Mouse (Mus musculus): ENCODE results near the gene Slc7a15. TPM values are rescaled to one million over a fixed set of nuclear protein-coding genes. Genes with fewer than 3 reads are reported as not detected.

Gene Slc7a15
- polyA plus RNA-seq, 1 experiment = 0.16 TPM

DNA sequence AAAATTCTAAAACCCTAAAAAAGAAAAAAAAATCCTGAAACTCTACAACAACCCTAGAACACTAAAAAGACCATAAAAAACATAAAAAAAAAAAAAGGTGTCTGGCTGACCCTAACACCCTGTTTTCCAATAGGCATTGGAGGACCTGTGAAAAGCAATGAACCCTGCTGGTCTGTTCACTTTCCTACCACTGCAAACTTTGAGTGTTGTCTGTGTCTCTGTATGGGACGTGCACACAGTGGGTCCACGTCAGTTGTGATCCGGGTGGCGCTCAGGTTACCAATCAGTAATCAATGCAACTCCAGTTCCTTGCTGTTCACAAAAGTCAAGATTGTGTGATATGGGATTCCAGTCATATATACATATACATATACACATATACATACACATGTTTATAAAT lies 36.7 kb upstream of the Slc7a15 start:
- H3K4me1 ChIP-seq (replicated peaks; ENCODE audit: control insufficient read depth, insufficient read depth, low read length) = no peaks in the 10 kb centered on the region; the same call in 1 of the 2 replicates
- DNase-seq = no peak
- H3K27ac ChIP-seq (ENCODE audit: control insufficient read depth, insufficient read depth, low read length) = no peak overlapping the region
- H3K27me3 ChIP-seq (ENCODE audit: control insufficient read depth, insufficient read depth, low read length) = no peaks in the 10 kb centered on the region
- no peak overlapping the region for H3K4me3 ChIP-seq (ENCODE audit: control insufficient read depth, insufficient read depth, low read length)
- no peak for TF ChIP-seq CTCF (IDR thresholded peaks at IDR 0.05; ENCODE audit: borderline replicate concordance, control insufficient read depth, extremely low read depth, insufficient read depth, low read length, poor library complexity)
- 95% methylated on average over 4 of the region's 4 CpGs for WGBS
- H3K36me3 ChIP-seq (ENCODE audit: control insufficient read depth, insufficient read depth, low read length) = no peaks in the 10 kb centered on the region

DNA sequence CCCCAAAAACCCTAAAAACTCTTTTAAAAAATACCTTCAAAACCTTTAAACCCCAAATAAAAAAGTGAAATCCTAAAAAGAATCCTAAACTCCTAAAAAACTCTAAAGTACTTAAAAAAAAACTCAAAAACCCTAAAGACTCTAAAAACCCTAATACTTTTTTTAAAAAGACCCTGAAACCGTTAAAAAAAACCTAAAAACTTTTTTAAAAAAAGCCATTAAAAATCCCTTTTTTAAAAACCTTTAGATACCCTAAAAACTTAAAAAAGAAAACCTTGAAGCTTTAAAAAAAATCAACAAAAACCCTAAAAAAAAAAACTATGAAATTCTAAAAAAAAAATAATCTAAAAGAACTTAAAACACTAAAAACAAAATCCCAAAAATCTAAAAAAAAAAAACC lies 35.4 kb upstream of the Slc7a15 start:
- TF ChIP-seq CTCF (IDR thresholded peaks at IDR 0.05; ENCODE audit: borderline replicate concordance, control insufficient read depth, extremely low read depth, insufficient read depth, low read length, poor library complexity) (no peak), POLR2A (IDR thresholded peaks at IDR 0.05; ENCODE audit: control insufficient read depth, extremely low read depth, insufficient read depth, low read length, poor library complexity) (no peak)
- H3K27me3 ChIP-seq (ENCODE audit: control insufficient read depth, insufficient read depth, low read length) = no peaks in the 10 kb centered on the region
- H3K36me3 ChIP-seq (ENCODE audit: control insufficient read depth, insufficient read depth, low read length) = no peaks in the 10 kb centered on the region
- no peak overlapping the region for H3K27ac ChIP-seq (ENCODE audit: control insufficient read depth, insufficient read depth, low read length)
- 96% methylated on average over 1 of the region's 1 CpGs for WGBS
- DNase-seq = no peak
- H3K4me3 ChIP-seq (ENCODE audit: control insufficient read depth, insufficient read depth, low read length) = no peak overlapping the region
- no peaks in the 10 kb centered on the region; the same call in 1 of the 2 replicates for H3K4me1 ChIP-seq (replicated peaks; ENCODE audit: control insufficient read depth, insufficient read depth, low read length)

DNA sequence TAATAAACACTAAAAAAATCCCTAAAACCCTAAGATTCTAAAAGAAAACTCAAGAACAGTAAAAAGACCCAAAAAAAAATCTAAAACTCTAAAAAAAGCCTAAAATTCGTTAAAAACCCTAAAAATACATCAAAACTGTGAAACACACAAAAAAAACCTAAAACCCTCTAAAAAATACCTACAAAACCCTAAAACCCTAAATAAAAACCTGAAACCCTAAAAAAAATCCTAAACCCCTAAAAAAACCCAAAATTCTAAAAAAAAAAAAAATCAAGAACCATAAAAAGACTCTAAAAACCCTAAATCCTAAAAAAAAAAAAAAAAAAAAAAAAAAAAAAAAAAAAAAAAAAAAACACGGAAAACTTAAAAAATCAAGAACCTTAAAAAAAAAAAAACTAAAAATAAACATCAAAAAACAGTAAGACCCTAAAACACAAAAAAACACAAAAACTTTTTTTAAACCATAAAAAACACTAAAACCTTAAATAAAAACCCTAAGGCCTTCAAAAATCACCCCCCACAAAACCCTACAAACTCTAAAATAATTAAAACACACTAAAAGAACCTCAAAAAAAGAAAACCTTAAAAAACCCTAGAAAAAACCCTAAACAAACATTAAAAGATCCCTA lies 34.0 kb upstream of the Slc7a15 start:
- no peak overlapping the region for H3K27ac ChIP-seq (ENCODE audit: control insufficient read depth, insufficient read depth, low read length)
- WGBS = 89% methylated on average over 2 of the region's 2 CpGs
- H3K4me3 ChIP-seq (ENCODE audit: control insufficient read depth, insufficient read depth, low read length) = no peak overlapping the region
- H3K4me1 ChIP-seq (replicated peaks; ENCODE audit: control insufficient read depth, insufficient read depth, low read length) = no peaks in the 10 kb centered on the region
- TF ChIP-seq POLR2A (IDR thresholded peaks at IDR 0.05; ENCODE audit: control insufficient read depth, extremely low read depth, insufficient read depth, low read length, poor library complexity) = no peak
- TF ChIP-seq CTCF (IDR thresholded peaks at IDR 0.05; ENCODE audit: borderline replicate concordance, control insufficient read depth, extremely low read depth, insufficient read depth, low read length, poor library complexity) = no peak
- H3K36me3 ChIP-seq (ENCODE audit: control insufficient read depth, insufficient read depth, low read length) = no peaks in the 10 kb centered on the region
- no peak for DNase-seq
- no peaks in the 10 kb centered on the region for H3K27me3 ChIP-seq (ENCODE audit: control insufficient read depth, insufficient read depth, low read length)

DNA sequence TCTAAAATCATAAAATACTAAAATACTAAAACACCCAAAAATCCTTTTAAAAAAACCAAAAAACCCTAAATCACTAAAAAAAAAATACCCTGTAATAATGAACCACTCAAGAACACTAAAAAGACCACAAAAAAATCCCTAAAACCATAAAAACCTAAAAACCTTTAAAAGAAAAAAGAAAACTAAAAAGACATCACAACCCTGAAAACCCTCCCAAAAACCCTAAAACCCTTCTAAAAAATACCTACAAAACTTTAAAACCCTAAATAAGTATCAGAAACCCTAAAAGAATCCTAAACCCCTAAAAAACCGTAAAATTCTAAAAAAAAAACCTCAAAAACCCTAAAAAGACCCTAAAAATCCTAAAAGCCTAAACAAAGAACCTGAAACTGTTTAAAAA lies 32.8 kb upstream of the Slc7a15 start:
- no peak for TF ChIP-seq CTCF (IDR thresholded peaks at IDR 0.05; ENCODE audit: borderline replicate concordance, control insufficient read depth, extremely low read depth, insufficient read depth, low read length, poor library complexity)
- TF ChIP-seq POLR2A (IDR thresholded peaks at IDR 0.05; ENCODE audit: control insufficient read depth, extremely low read depth, insufficient read depth, low read length, poor library complexity) = no peak
- Histone ChIP-seq H3K4me1 (replicated peaks; ENCODE audit: control insufficient read depth, insufficient read depth, low read length) (no peaks in the 10 kb centered on the region), H3K27me3 (ENCODE audit: control insufficient read depth, insufficient read depth, low read length) (no peaks in the 10 kb centered on the region), H3K36me3 (ENCODE audit: control insufficient read depth, insufficient read depth, low read length) (no peaks in the 10 kb centered on the region), H3K27ac (ENCODE audit: control insufficient read depth, insufficient read depth, low read length) (no peak overlapping the region), H3K4me3 (ENCODE audit: control insufficient read depth, insufficient read depth, low read length) (no peak overlapping the region)
- DNase-seq = no peak
- 91% methylated on average over 1 of the region's 1 CpGs for WGBS

DNA sequence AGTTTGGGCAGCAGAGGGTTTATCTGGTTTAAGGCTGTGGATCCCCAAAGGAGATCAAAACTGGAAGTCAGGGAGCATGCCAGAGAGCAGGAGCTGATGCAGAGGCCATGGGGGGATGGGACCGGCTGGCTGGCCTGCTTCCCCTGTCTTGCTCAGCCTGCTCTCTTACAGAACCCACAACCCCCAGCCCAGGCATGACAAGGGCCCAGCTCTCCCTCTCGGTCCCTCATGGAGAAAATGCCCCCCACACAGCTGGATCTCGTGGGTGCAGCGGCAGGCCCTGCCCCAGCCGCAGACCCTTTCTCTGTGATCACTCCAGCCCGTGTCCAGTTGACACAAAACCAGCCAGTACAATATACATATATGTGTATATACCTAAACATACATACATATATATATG lies 30.7 kb upstream of the Slc7a15 start:
- TF ChIP-seq CTCF (IDR thresholded peaks at IDR 0.05; ENCODE audit: borderline replicate concordance, control insufficient read depth, extremely low read depth, insufficient read depth, low read length, poor library complexity) (no peak), POLR2A (IDR thresholded peaks at IDR 0.05; ENCODE audit: control insufficient read depth, extremely low read depth, insufficient read depth, low read length, poor library complexity) (no peak)
- Histone ChIP-seq H3K27ac (ENCODE audit: control insufficient read depth, insufficient read depth, low read length) (no peak overlapping the region), H3K4me1 (replicated peaks; ENCODE audit: control insufficient read depth, insufficient read depth, low read length) (no peaks in the 10 kb centered on the region), H3K4me3 (ENCODE audit: control insufficient read depth, insufficient read depth, low read length) (no peak overlapping the region), H3K36me3 (ENCODE audit: control insufficient read depth, insufficient read depth, low read length) (no peaks in the 10 kb centered on the region), H3K27me3 (ENCODE audit: control insufficient read depth, insufficient read depth, low read length) (no peaks in the 10 kb centered on the region)
- no peak for DNase-seq
- 97% methylated on average over 6 of the region's 6 CpGs for WGBS

DNA sequence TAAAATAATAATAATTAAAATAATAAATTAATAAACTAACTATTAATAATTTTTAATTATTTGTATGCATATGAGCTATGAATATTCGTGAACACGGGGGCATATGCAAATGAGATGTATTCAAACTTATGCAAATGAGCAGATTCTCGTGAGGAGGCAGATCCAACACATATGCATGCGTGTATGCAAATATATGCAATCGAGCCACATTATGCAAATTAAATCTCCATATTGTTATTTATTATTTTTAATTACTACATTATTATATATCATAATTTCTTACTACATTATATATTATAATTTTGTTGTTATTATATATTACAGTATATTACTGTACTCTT lies 21.8 kb upstream of the Slc7a15 start:
- no peaks in the 10 kb centered on the region for H3K36me3 ChIP-seq (ENCODE audit: control insufficient read depth, insufficient read depth, low read length)
- H3K4me1 ChIP-seq (replicated peaks; ENCODE audit: control insufficient read depth, insufficient read depth, low read length) = no peaks in the 10 kb centered on the region
- H3K27me3 ChIP-seq (ENCODE audit: control insufficient read depth, insufficient read depth, low read length) = no peaks in the 10 kb centered on the region
- no peak overlapping the region for H3K4me3 ChIP-seq (ENCODE audit: control insufficient read depth, insufficient read depth, low read length)
- no peak overlapping the region for H3K27ac ChIP-seq (ENCODE audit: control insufficient read depth, insufficient read depth, low read length)
- DNase-seq = no peak
- 97% methylated on average over 5 of the region's 5 CpGs for WGBS
- TF ChIP-seq CTCF (IDR thresholded peaks at IDR 0.05; ENCODE audit: borderline replicate concordance, control insufficient read depth, extremely low read depth, insufficient read depth, low read length, poor library complexity) (no peak), POLR2A (IDR thresholded peaks at IDR 0.05; ENCODE audit: control insufficient read depth, extremely low read depth, insufficient read depth, low read length, poor library complexity) (no peak)

Measured in thymus, adult 2 months (tissue).